Mouse (Mus musculus) neural tube, embryonic 15.5 days (tissue): Measurements from ENCODE around the gene Nav3. TPM values are rescaled to one million over a fixed set of nuclear protein-coding genes. Genes with fewer than 3 reads are reported as not detected.
A peak's percentile ranks its signal among the peaks of the same experiment; 100 is the strongest.

Source experiments
- ATAC-seq: fragments of 200-750 bp; cut with Nextera tagmentation; 2 replicates; pipeline ENCODE4 v1.8.0; 2017; ENCODE audit warnings: mild to moderate bottlenecking, moderate TSS enrichment, moderate library complexity; ENCODE audit not compliant: low FRiP score
- H3K27ac ChIP-seq: fragments of 300-500 bp; sonication (generic); replicated peaks from 2 replicates; pipeline ENCODE4 v1.5.1; 2015; ENCODE audit warnings: mild to moderate bottlenecking, inconsistent platforms
- H3K27me3 ChIP-seq: fragments of 300-500 bp; sonication (generic); replicated peaks from 2 replicates; pipeline ENCODE4 v1.6.1; 2015; ENCODE audit warnings: inconsistent platforms
- H3K36me3 ChIP-seq: fragments of 300-500 bp; sonication (generic); 2 replicates; pipeline ENCODE4 v1.6.1; 2015; ENCODE audit warnings: inconsistent platforms
- H3K4me1 ChIP-seq: fragments of 300-500 bp; sonication (generic); 2 replicates; pipeline ENCODE4 v1.6.1; 2015; ENCODE audit warnings: inconsistent platforms
- H3K4me2 ChIP-seq: fragments of 300-500 bp; sonication (generic); 2 replicates; pipeline ENCODE4 v1.6.1; 2015; ENCODE audit warnings: inconsistent platforms, mild to moderate bottlenecking, moderate library complexity
- H3K4me3 ChIP-seq: fragments of 300-500 bp; sonication (generic); replicated peaks from 2 replicates; pipeline ENCODE4 v1.5.1; 2015; ENCODE audit warnings: mild to moderate bottlenecking, inconsistent platforms
- H3K9ac ChIP-seq: fragments of 300-500 bp; sonication (generic); replicated peaks from 2 replicates; pipeline ENCODE4 v1.6.1; 2015; ENCODE audit warnings: mild to moderate bottlenecking, inconsistent platforms
- H3K9me3 ChIP-seq: fragments of 300-500 bp; sonication (generic); replicated peaks from 2 replicates; pipeline ENCODE4 v1.6.1; 2016; ENCODE audit warnings: inconsistent platforms
- WGBS: fragments of 180-500 bp; shearing (Covaris S2); methylation state at CpG from one replicate; pipeline ENCODE4 v1.1.7; 2015; ENCODE audit warnings: mixed read lengths; 5-methylcytosine and 5-hydroxymethylcytosine counted together
- polyA plus RNA-seq: library from polyadenylated mRNA; unstranded; fragments of >200 nt; fragmentation: Nextera tagmentation; extraction: Ambion mirVana; gene quantifications from 2 replicates; pipeline ENCODE4 v1.2.1, GENCODE M21; 2015

The Nav3 gene
- 20.5 and 24.3 TPM in 2 replicates for polyA plus RNA-seq

DNA sequence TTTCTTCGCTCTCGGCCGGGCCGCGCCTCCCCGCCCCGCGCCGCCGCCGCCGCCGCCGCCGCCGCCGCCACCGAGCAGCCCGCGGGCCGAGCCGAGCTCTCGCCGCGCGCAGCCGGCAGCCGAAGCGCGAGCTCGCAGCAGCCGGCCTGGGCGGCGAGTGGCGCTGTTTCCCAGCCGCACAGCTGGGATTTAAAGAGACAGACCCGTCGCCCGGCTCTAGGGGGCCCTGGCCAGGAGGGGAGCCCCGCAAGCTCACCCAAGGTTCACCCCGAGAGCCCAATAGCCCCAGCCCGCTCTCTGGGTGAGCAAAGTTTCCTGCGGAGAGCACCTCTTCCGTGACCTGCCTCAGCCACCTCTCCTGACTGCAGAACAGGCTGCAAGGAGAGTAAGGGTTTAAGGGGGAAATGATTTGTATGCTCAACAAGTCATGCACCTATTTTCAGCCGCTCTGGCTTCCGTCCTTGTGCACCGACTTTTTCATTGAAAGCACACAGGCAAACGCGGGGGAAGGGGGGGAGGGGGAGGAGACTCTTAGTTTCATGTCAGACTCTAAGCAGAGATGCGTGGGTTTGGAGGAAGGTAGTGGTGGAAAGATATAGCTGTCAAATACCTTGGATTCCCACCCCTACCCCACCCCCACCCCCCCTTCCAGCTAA, at the start of gene Nav3:
Gene Nav3, minus strand, starts transcription at position 367 of the 656 bp plus-strand sequence.
- 0% methylated on average over 15 of the region's 50 CpGs for WGBS
- no peaks in the 10 kb centered on the region for H3K36me3 ChIP-seq
- no peaks in the 10 kb centered on the region for H3K27me3 ChIP-seq
- peak within 1 kb of the TSS; percentile 89 for H3K4me2 ChIP-seq
- H3K9me3 ChIP-seq, result no peaks in the 10 kb centered on the region
- H3K4me3 ChIP-seq, result peak within 1 kb of the TSS; percentile 84
- H3K9ac ChIP-seq, result peak within 1 kb of the TSS; percentile 85
- H3K27ac ChIP-seq, result peak within 1 kb of the TSS; percentile 94
- peak; percentile 90 for ATAC-seq
- H3K4me1 ChIP-seq, result peaks cover 4% of the 10 kb centered on the region; the same call in 1 of the 2 replicates

DNA sequence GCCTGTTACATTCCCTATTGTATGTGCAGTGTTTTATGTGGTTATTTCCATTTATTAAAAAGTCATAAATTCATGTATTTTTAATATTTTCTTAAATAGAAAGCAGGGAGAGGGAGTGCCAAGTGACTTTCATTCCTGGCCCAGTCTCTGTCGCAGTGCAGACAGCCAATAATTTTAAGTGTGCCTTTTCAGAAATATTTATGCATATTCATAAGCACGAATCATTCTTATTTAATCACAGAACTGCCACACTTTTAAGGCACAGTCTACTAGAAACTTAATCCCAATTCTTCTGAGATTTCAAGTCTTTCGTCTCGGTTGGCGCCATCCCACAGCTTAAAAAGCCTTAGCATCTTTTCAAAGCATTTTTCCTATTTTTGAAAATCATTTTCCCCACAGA, 29.3 kb upstream of the Nav3 start:
- H3K4me3 ChIP-seq, result no peak overlapping the region
- 80% methylated on average over 5 of the region's 5 CpGs for WGBS

GRCm38 (mm10) chr10:110484822-110485221, 28.8 kb upstream of the Nav3 start:
- H3K4me1 ChIP-seq, result peaks cover 6% of the 10 kb centered on the region; the same call in 1 of the 2 replicates
- H3K27me3 ChIP-seq, result no peaks in the 10 kb centered on the region
- H3K4me3 ChIP-seq, result no peak overlapping the region
- ATAC-seq, result no peak
- H3K36me3 ChIP-seq, result no peaks in the 10 kb centered on the region
- H3K9ac ChIP-seq, result no peak overlapping the region
- WGBS, result 67% methylated on average over 8 of the region's 8 CpGs
- H3K27ac ChIP-seq, result no peak overlapping the region
- H3K9me3 ChIP-seq, result no peaks in the 10 kb centered on the region
- H3K4me2 ChIP-seq, result no peak overlapping the region

More for the DNA sequence above, 29.3 kb upstream of the Nav3 start:
- peaks cover 6% of the 10 kb centered on the region; the same call in 1 of the 2 replicates for H3K4me1 ChIP-seq
- no peak overlapping the region for H3K27ac ChIP-seq
- no peaks in the 10 kb centered on the region for H3K36me3 ChIP-seq
- no peaks in the 10 kb centered on the region for H3K27me3 ChIP-seq
- no peaks in the 10 kb centered on the region for H3K9me3 ChIP-seq
- no peak overlapping the region for H3K9ac ChIP-seq
- no peak for ATAC-seq
- H3K4me2 ChIP-seq, result no peak overlapping the region

- no peak overlapping the region for H3K9ac ChIP-seq
- WGBS, result 82% methylated on average over 3 of the region's 3 CpGs
- peaks cover 8% of the 10 kb centered on the region; the same call in 1 of the 2 replicates for H3K4me1 ChIP-seq
Observed at GRCm38 (mm10) chr10:110479189-110479588, 23.2 kb upstream of the Nav3 start.

GRCm38 (mm10) chr10:110477689-110478314, 21.8 kb upstream of the Nav3 start:
- 39% methylated on average over 11 of the region's 11 CpGs for WGBS
- Histone ChIP-seq H3K9ac (no peak overlapping the region), H3K36me3 (no peaks in the 10 kb centered on the region), H3K27me3 (no peaks in the 10 kb centered on the region), H3K4me1 (peaks cover 8% of the 10 kb centered on the region; the same call in 1 of the 2 replicates), H3K4me2 (peak overlapping the region; percentile 43), H3K9me3 (no peaks in the 10 kb centered on the region), H3K4me3 (no peak overlapping the region), H3K27ac (no peak overlapping the region)
- ATAC-seq, result no peak

More at GRCm38 (mm10) chr10:110479189-110479588, 23.2 kb upstream of the Nav3 start:
- Histone ChIP-seq H3K4me3 (no peak overlapping the region), H3K4me2 (no peak overlapping the region), H3K36me3 (no peaks in the 10 kb centered on the region), H3K27me3 (no peaks in the 10 kb centered on the region), H3K9me3 (no peaks in the 10 kb centered on the region), H3K27ac (no peak overlapping the region)
- ATAC-seq, result no peak

DNA sequence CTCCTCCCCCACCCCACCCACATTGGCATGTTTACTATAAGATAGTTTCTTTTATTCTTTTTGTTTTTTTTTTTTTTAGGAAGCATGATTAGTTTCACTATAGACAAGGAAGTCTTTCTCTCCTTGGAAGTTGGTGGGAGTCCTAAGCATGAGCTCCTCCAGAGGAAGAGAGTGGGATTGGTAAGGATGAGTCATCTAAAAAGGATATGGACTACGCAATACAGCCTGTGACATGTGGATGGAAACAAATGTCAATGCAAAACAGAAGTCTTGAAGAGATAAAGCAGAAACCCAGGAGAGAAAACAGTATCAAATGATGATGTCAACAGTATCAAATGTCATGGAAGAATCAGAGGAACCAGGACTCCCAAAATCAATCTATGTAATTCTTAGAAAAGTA, 18.1 kb upstream of the Nav3 start:
- Histone ChIP-seq H3K9ac (no peak overlapping the region), H3K4me3 (no peak overlapping the region), H3K4me2 (no peak overlapping the region), H3K4me1 (peaks cover 8% of the 10 kb centered on the region; the same call in 1 of the 2 replicates), H3K27ac (no peak overlapping the region), H3K36me3 (no peaks in the 10 kb centered on the region), H3K27me3 (no peaks in the 10 kb centered on the region), H3K9me3 (no peaks in the 10 kb centered on the region)
- WGBS, result 91% methylated on average over 1 of the region's 1 CpGs
- no peak for ATAC-seq

DNA sequence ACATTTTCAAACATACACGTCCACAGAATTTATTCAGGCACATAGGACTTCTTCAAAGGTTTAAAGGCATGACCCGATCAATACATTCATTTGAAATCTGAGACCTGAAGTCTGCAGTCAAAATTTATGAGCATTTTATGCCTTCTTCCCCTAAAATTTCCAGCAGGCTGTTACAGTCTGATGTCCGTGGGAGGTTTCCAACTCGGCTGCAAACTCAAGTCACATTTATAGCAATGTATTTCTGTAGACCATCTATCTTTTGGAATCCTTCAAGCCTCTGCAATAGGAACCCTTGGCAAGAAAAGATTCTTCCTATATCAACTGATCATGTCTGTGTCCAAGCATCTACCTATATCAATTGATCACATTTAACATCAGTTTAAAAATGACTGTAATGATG, 13.4 kb upstream of the Nav3 start:
- Histone ChIP-seq H3K4me3 (no peak overlapping the region), H3K27me3 (no peaks in the 10 kb centered on the region), H3K4me1 (no peaks in the 10 kb centered on the region), H3K27ac (no peak overlapping the region), H3K9ac (no peak overlapping the region), H3K4me2 (no peak overlapping the region), H3K36me3 (no peaks in the 10 kb centered on the region), H3K9me3 (no peaks in the 10 kb centered on the region)
- WGBS, result 85% methylated on average over 4 of the region's 4 CpGs
- no peak for ATAC-seq

GRCm38 (mm10) chr10:110455063-110455837, 754 bp downstream of the Nav3 start:
- under 1% methylated on average over 37 of the region's 45 CpGs for WGBS
- no peaks in the 10 kb centered on the region for H3K9me3 ChIP-seq
- ATAC-seq, result peak; percentile 77
- H3K36me3 ChIP-seq, result no peaks in the 10 kb centered on the region
- H3K4me3 ChIP-seq, result peak overlapping the region; percentile 84
- H3K27ac ChIP-seq, result peak overlapping the region; percentile 94
- H3K4me1 ChIP-seq, result peaks cover 4% of the 10 kb centered on the region; the same call in 1 of the 2 replicates
- peak overlapping the region; percentile 85 for H3K9ac ChIP-seq
- H3K27me3 ChIP-seq, result no peaks in the 10 kb centered on the region
- H3K4me2 ChIP-seq, result peak overlapping the region; percentile 89

DNA sequence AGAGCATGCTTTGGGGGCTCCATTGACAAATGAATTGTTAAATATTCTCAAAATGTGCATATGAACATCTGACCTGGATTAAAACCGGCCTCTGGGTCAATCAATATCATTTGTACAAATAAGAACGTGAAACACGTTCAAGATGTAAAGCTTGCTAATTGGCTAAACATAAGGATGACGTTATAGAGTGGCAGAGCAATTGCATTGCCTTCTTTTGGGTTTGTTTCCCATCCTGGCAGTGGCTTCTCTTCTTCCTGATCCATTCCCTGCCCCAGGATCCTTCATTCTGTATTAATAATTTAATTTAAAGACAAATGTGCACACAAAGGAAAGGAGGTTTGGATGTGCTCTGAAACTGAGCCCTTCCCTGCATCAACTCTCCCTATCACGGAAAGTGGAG, 2.4 kb downstream of the Nav3 start:
- Histone ChIP-seq H3K27ac (peak overlapping the region; percentile 94), H3K9ac (peak overlapping the region; percentile 85), H3K4me3 (peak overlapping the region; percentile 84), H3K36me3 (no peaks in the 10 kb centered on the region), H3K9me3 (no peaks in the 10 kb centered on the region), H3K27me3 (no peaks in the 10 kb centered on the region), H3K4me1 (peaks cover 4% of the 10 kb centered on the region; the same call in 1 of the 2 replicates), H3K4me2 (peak overlapping the region; percentile 89)
- WGBS, result 32% methylated on average over 5 of the region's 5 CpGs
- ATAC-seq, result no peak

DNA sequence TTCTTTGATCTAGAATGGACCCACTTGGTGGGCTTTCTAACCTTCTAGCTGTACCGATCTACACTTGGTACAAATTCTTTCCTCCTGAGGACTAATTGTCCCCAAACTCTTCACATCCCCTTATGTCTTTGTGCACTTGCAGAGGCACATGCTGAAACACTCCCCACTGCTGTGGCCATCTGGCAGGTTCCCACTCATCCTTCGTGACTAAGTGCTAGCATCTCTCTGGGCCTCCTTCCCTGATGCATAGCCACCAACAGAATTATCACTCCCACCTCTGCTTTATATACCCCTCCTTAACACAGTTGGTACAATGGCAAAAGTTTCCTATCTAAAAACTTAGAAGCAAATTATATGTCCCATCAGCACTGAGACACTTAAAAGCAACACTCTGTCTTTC, 15.6 kb downstream of the Nav3 start:
- Histone ChIP-seq H3K36me3 (no peaks in the 10 kb centered on the region), H3K27me3 (no peaks in the 10 kb centered on the region), H3K4me1 (peaks cover 3% of the 10 kb centered on the region), H3K4me2 (no peak overlapping the region), H3K9me3 (no peaks in the 10 kb centered on the region), H3K27ac (no peak overlapping the region), H3K4me3 (no peak overlapping the region), H3K9ac (no peak overlapping the region)
- WGBS, result 69% methylated on average over 2 of the region's 2 CpGs
- no peak for ATAC-seq

- Histone ChIP-seq H3K9ac (no peak overlapping the region), H3K36me3 (no peaks in the 10 kb centered on the region), H3K4me3 (no peak overlapping the region), H3K4me2 (no peak overlapping the region), H3K27ac (no peak overlapping the region), H3K27me3 (no peaks in the 10 kb centered on the region), H3K9me3 (no peaks in the 10 kb centered on the region), H3K4me1 (peaks cover 18% of the 10 kb centered on the region)
- 91% methylated on average over 3 of the region's 3 CpGs for WGBS
- ATAC-seq, result no peak
Observed at GRCm38 (mm10) chr10:110431078-110431477, 24.9 kb downstream of the Nav3 start.
